Mouse (Mus musculus) T-helper 1 cell (primary cell): ENCODE data around the gene Pkd1.

Experiments
- in situ Hi-C: fragments of 300-600 bp; cut with MboI, MseI; formaldehyde crosslinking; loops from one replicate; pipeline ENCODE4 v1.15.1; 2025; ENCODE audit warnings: high pct_unique_total_duplicates

Gene Pkd1

GRCm38 (mm10) chr17:24549618-24550415, at the start of gene Pkd1:
TSS of gene Pkd1 (plus strand) at chr17:24549834.
- in situ Hi-C loops = loop anchor here (10.0 kb wide), 1 partner anchor 675 kb away; no protein-coding TSS in a partner anchor

- in situ Hi-C loops = no loop called here
Measured at GRCm38 (mm10) chr17:24502208-24502607, 47.4 kb upstream of the Pkd1 start.

GRCm38 (mm10) chr17:24504085-24504484, 45.5 kb upstream of the Pkd1 start:
- in situ Hi-C loops = no loop called here

- in situ Hi-C loops = no loop called here
Measured at GRCm38 (mm10) chr17:24505286-24505955, 44.2 kb upstream of the Pkd1 start.

- in situ Hi-C loops = no loop called here
Measured at GRCm38 (mm10) chr17:24506332-24507070, 43.1 kb upstream of the Pkd1 start.

GRCm38 (mm10) chr17:24507129-24507664, 42.4 kb upstream of the Pkd1 start:
- in situ Hi-C loops = no loop called here

- in situ Hi-C loops = no loop called here
Measured at GRCm38 (mm10) chr17:24507806-24508460, 41.7 kb upstream of the Pkd1 start.

- in situ Hi-C loops = no loop called here
Measured at GRCm38 (mm10) chr17:24513609-24514008, 36.0 kb upstream of the Pkd1 start.

- in situ Hi-C loops = no loop called here
Measured at GRCm38 (mm10) chr17:24514270-24515257, 35.1 kb upstream of the Pkd1 start.

- in situ Hi-C loops = no loop called here
Measured at GRCm38 (mm10) chr17:24520450-24520849, 29.2 kb upstream of the Pkd1 start.

- in situ Hi-C loops = no loop called here
Measured at GRCm38 (mm10) chr17:24524734-24525133, 24.9 kb upstream of the Pkd1 start.

GRCm38 (mm10) chr17:24527315-24527714, 22.3 kb upstream of the Pkd1 start:
- in situ Hi-C loops = no loop called here

- in situ Hi-C loops = no loop called here
Measured at GRCm38 (mm10) chr17:24527723-24528559, 21.7 kb upstream of the Pkd1 start, which contains the start of gene Traf7. TSS of gene Traf7 (minus strand) at chr17:24527938.

GRCm38 (mm10) chr17:24528560-24528918, 21.1 kb upstream of the Pkd1 start:
- in situ Hi-C loops = no loop called here

GRCm38 (mm10) chr17:24529007-24529451, 20.6 kb upstream of the Pkd1 start:
- in situ Hi-C loops = no loop called here

- in situ Hi-C loops = loop anchor here (5.0 kb wide), 1 partner anchor 127 kb away; the partner anchor contains the start of gene Npw
Measured at GRCm38 (mm10) chr17:24529883-24530282, 19.8 kb upstream of the Pkd1 start.

- in situ Hi-C loops = loop anchor here (5.0 kb wide), 1 partner anchor 127 kb away; the partner anchor contains the start of gene Npw
Measured at GRCm38 (mm10) chr17:24530361-24531050, 19.1 kb upstream of the Pkd1 start.

- in situ Hi-C loops = loop anchor here (5.0 kb wide), 1 partner anchor 126 kb away; the partner anchor contains the start of gene Npw
Measured at GRCm38 (mm10) chr17:24531064-24531463, 18.6 kb upstream of the Pkd1 start.
